Mouse (Mus musculus) heart, adult 11 months (tissue): ENCODE measurements around the gene Bcl11b.

Experiments used
- DNase-seq: peaks from one replicate; pipeline ENCODE4 v3.0.0; 2022

Bcl11b gene

DNA sequence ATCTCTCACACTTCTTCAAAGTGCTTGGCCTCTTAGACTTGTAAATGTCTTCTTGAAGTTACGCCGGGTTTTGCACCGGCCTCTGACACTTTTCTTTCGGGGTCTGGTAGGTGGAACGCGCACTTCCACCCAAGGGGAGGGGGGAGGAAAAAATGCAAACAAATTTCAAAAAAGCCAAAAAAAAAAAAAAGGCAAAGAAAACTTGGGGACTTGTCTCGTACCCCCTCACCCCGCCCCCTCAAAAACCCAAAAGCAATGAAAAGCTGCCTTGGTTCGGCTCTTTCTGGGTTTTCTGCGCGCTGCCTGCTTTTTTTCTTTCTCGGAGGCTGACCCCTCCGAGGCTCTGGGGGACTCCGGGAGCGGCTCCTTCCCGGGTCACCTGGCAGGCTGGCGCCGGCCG, at the start of gene Bcl11b:
TSS of gene Bcl11b (minus strand) at position 120 of the 400 bp plus-strand sequence.
- DNase-seq: no peak

DNA sequence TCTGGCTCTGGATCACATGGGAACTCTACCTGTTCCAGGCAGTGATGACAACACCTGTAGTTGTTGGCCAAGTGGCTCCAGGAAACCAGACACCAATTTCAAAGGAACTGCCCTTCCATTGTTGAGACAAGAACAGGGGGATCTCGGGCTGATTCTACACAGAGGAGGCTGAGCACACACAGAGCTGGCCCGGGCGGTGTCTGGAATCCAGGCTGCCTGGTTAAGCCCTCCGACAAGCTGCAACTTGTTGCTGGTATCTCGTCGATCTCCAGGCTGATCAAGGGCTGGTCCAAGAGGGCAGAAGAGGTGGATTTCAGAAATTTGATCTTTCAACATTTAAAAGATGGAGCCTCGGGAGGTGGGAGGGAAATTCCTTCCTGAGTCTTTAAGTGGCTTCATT, 47.6 kb upstream of the Bcl11b start:
- no peak for DNase-seq

DNA sequence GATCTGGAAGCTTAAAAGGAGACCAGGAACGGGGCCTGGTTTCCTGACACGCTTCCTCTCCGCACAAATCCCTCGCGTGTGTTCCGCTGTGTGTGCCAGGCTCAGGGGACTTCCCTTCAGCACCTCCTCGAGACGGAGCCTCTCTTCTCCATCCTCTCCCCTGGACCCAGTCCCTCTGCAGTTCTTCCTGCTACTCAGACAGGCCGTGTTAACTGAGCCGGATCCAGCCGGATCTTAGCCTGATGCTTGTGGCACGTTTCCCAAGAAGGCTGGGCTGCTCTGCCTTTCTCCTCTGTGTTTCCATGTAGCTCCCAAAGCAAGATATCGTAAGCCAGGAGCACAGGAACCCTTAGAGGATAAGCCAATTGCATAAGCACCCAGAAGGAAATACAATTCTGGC, 46.2 kb upstream of the Bcl11b start:
- DNase-seq: peak; percentile 95

DNA sequence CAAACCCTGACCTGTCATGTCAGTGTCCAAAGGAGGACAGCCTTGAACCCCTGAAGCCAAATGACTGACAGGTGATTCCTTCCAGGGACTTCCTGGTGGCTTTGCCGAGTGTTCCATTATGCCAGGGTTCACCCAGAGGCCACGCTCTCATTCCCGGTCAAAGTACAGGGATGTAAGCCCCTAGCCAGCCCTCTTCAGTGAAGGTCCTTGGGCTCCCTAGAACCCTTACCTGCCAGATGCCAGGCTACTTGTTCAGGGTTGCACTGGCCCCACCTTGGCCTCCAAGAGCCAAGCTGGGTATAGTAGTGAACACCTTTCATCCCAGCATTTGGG, 38.8 kb upstream of the Bcl11b start:
- DNase-seq: no peak

DNA sequence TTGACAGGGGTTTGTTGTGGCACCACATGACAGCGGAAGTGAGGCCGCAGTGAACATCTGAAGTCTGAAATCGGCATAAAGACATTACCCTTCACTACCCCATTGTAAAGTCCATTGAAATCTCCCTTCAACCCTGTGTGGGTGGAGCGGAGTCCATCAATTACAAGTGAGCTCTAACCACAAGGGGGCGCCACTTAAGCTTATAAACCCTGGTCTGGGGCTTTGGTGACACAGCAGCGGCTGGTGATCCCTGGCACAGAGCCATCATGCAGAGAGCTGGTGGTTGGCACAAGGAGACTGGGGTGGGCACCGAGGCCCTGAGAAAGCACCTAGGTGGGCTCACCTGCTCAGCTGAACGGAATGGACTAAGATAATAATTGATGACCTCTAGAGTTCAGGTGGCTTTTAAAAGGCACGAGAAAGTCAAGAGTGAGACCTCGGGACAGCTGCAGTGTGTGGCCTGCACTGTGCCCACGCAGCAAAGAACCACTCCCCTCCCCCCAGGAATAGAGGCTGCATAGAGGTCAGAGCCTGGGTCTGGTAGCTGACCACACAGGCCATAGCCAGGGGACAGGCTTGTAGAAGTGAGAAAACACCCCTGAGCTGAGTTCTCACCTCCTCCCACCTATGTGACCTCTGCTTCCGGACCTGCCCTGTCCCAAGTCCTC, 38.3 kb upstream of the Bcl11b start:
- peak; percentile 94 for DNase-seq

DNA sequence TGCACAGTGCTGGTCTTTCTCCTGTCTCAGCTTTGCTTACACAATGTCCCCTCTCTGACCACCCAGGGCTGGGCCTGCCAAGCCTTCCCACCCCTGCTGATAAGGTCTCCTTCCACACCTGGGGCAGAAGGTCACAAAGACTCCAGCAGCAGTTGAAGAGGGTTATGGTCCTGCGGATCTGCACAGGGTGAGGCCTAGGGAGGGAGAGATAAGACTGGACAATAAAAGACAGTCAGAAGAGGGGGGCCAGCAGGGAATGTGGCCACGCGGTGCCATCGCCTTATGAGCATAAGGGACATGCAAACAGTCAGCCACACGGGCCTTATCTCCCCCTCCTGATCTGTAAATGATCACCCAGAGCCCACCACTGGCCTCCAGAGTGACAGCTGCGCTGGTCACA, 34.0 kb upstream of the Bcl11b start:
- no peak for DNase-seq

DNA sequence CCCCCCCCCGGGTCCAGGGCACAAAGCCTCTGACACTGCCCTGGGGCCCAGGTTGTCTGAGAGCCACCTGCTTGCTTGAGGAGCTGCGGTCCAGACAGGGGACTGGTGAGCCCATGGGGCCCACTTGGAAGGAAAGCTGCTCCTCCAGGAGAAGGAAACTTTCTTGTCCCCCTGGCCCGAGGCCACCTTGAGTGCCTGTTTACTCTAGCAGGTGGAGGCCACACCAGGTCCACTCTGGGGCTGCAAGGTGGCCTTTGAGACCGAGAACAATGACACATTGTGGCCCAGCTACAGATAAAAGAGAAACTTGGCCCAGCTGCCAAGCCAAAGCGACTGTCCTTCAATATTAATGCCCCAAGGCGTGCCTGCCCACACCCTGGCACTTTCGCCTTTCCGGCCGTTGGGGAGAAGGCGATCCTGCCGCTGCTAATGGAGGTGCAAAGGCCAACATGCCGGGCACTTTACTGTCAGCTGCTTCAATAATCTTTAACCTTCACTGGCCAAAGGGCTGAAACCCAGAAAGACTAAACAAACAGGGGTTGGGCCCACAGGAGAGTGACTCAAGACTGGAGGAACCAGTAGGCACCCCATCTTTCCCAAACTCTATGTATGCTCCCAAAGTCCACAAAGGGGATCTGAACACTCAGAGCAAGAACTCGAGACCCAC, 32.1 kb upstream of the Bcl11b start:
- DNase-seq: no peak

DNA sequence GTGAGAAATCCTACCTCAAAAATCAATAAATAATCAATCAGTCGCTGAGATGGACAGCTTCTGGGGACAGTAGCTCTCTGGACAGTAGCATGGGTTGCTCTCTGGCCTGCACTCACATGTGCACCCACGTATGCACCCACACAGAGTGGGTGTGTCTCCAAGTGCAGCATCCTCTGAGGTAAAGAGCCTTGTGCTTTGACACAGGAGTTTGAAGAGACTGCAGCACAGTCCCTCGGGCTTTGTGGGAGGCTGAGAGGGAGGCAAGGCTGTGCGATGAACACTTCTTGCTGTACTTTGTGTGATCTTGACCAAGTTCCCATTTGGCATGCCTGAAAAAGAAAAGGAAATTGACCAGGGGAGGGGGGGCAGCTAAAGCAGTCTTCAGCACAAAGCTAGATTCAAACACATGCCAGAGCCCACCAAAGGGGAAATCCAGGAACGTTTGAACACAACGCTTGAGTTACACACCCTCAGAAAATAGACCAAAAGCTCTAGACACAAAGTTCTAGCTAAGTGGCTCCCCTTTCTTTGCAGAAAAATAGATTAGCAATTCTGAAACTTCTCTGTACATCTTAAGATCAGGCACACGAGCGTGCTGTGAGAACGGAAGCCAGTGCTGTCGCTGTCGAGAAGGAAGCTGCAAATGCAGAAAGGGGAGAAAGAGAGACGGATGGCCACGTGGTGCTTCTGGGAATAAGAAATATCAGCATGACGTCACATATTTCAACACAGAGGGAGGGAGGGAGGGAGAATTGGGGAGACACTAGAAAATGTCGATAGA, 19.6 kb upstream of the Bcl11b start:
- no peak for DNase-seq

DNA sequence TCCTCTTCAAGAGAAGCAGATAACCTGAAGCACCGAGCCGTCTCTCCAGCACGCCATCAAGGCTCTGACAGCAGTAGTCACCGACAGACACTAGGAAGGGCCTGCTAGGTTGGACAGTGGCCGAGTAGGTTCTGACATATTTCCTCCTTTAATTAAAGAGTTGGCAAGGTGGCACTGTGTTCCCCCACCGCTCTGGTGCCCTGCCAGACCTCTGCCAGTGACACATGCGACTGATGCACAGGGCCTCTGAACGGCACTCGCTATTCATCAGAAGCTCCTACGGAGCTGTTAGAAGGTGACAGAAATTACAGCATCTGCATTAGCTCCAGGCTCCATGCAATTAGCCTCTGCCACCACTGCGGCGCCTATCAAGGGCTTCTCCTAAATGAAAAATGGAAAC, 8.6 kb upstream of the Bcl11b start:
- no peak for DNase-seq

DNA sequence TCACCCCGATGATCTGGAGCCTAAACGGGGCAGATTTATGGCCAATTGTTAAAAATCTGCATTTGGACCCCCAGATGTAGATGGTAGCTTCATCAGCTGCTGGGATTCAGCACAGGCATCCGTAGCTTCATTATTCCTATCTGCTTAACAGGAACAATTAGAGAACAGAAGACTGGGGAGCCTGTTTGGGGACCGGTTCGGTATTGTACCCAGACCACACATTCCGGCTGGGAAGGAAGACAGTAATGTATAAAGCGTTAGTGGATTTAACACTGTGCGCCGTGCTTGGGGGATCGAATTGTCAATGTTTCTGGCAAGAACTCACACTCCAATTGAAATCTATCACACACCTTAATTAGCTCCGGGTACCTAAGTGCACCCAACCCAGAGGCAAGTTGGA, 6.9 kb upstream of the Bcl11b start:
- no peak for DNase-seq

DNA sequence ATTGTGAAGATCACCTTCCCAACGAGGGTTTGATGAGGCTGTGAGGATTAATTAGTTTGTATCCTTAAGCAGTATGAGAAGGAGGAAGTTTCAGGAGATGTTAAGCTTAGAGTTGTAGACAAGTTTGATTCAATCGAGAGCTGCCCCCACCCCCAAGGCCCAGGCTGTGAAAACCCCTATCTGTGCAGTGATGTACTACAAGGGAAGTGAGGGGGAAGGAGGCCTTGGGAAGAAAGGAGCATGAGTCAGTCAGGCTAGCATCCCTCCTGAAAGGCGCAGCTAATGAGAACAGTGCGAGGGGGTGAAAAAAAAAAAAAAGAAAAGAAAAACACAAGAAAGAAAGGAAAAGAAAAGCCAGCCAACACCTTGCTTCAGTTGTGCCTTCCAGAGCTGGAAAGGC, 5.8 kb upstream of the Bcl11b start:
- DNase-seq: no peak

DNA sequence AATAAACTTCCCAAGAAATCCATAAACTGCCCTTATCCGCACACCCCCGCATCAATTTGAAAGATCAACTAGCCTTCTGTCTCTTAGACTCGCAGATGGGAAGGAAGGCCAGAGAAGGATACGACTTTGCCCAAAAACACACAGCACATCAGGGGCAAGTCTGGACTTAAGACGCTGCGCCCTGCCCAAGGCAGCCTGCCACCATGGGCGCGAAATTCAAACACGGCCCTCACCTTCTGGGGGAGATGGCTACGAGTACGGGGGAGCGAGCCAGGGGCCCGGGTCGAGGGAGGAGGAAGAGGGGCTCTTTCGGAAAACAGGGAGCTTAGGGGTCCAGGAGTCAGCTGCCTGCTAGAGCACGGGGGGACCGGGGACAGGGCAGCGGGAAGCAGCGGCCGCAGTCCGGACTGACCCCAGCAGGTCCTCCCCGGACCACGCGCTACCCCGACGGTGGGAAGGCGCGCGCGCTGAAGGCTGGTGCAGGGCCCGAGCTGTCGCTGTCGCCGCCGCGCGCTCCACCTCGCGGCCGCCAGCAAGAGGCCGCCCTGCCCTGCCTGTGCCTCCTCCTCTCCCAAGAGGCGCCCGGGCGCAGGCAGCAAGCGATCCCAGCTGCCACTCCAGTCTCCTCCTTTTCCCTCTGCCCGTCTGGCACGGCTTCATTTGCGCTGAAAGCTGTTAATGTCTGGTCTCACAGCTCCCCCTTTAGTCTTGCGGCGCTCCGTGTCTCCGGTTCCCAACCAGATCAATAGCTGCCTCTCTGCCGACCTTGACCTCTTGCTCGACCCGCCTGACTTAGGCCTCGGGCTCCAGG, 2.6 kb upstream of the Bcl11b start:
- DNase-seq: peak; percentile 89

DNA sequence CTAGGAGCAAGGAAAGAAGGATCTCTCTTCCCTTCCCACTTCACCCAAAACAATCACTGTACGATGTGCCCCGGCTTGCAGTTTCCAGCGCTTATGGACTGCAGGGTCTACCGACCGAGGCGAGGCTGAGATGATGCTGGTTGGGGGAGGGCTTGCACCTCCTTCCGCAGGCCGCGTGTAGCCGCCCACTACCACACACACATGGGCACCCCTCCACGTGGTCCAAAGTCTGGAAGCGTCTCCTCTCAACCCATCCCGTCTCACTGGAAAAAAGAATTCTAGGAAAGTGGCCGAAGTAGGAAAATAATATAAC, 2.0 kb upstream of the Bcl11b start:
- DNase-seq: no peak

DNA sequence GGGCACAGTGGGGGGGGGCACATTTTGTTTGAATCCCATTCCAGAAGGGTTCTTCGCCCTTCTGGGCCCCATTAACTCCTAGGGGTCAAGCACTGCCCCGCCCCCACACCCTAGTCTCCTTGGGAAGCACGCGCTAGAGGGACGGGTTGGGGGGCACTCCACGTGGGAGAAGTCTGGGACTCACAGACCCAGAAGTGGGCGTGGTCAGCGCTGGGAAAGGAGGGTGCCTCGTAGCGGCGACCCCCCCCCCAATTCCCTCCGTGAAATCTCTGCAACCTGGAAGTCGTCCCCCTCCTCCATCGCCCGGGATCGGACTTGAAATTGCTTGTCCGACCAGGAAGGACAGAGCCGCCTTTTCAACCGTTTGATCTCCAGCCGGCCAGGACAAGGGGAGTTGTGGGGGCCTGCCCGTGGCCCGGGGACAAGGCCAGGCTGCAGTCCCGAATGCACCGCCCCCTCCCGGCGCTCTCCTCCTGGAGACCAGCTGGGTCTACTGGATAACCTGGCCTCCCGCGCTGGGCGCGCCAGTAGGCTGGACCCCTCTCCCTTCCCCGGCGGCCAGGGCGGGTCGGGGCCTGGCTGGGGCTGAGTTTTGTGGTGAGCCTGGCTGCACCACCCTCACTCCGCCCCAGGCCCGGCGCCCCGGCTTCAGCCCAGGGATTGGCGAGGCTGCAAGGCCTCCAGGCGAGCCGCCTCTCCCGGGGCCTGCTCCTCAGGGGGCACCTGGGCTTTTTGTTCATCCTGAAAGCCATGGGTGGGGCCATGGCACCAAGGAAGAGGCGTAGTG, 1.5 kb upstream of the Bcl11b start:
- no peak for DNase-seq

DNA sequence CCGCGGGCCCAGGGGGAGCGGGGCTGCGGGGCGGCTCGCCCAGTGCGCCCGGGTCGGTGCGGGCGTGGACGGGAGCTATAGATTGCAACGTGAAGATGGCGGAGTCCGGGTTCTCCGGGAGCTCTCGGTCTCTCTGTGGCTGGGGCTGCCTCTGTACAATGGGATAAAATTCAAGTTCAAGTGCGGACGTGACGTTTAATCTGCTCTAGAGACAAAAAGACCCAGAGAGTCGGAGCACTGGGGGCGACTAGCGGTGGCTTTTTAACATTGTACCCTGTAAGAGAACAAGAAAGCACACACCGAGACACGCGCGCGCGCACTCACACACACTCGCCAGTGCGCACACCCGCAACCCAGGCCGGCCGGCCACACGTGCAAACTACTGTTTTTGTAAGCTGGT, 526 bp upstream of the Bcl11b start:
- DNase-seq: no peak

DNA sequence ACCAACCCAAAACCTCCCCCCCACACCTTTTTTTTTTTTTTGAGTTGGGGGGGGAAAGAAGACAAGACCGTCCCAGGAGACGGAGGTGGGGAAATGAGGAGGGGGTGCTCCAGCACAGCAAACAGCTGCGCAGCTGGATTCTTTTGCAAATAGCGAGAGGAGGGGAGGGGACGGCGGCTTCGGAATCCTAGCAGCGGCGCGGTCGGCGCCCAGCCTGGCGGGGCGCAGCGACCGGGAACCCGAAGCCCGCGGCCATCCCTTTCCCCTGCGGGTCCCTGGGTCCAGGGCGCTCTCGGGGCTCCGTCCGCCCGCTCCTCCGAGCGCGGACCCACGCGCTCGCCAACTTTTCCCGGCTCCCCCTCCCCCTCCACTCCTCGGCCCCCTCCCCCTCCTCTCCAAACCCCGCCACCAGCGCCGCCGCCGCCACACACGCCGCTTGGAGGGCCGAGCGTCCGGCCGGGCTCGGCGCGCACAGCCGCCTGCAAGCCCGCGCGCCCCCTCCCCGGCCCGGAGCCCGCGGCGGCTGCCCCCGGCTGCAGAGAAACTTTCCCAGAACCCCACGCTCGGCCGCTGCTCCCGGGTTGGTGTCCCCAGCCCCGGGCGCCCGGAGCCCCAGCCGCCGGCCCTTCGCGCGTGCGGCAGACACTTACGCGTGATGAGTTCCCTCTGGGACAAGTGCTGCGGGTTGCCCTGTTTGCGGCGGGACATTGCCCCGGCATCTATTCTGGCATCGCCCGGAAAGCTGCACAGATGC, 789 bp downstream of the Bcl11b start:
- no peak for DNase-seq

DNA sequence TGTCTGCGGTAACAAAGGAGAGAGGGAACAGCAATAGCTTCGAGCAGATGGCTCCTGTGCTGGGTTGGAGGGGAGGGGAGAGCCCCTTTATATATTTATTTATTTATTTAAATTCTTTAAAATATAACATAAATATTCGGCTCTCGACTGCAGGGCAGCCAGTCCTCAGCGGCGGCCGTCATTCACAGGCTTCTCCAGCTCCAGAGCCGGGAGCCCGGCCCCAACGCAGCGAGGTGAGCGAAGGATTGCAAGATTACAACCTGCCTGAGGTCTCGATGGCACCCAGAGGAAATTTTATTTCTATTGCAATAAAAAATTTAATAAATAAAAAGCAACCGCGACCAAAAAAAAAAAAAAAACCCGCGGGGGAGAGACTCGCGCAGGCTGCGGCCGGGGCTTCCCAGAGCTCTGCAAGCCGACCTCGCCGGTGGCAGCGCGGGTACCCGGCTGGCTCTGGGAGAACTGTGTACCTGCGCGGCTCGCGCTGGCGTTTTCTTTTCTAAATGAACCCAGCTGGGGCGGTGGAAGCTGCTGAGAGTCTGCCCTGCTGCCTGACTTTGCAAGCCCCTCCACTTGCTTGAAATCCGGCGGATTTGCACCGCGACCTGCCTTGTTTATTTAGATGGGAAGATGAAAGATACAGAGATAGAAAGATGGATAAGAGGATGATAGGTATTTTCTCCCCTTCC, 1.6 kb downstream of the Bcl11b start:
- no peak for DNase-seq

DNA sequence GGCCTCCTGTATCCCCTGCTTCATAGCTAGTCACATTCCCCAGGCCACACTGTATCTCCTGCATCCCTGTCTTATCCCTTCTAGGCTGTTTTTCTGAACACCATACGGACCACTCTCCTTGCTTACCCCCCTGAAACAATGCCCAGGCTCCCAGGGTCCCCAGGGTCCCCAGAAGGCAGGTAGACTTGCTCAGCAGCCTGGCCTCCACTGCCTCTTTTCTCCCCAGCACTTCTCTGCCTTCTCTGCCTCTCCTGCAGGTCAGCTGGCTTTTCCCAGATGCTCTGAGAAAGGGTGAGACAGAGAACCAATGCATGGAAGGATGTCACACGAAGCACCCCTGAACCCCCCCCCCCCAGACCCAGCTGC, 2.7 kb downstream of the Bcl11b start:
- DNase-seq: no peak

DNA sequence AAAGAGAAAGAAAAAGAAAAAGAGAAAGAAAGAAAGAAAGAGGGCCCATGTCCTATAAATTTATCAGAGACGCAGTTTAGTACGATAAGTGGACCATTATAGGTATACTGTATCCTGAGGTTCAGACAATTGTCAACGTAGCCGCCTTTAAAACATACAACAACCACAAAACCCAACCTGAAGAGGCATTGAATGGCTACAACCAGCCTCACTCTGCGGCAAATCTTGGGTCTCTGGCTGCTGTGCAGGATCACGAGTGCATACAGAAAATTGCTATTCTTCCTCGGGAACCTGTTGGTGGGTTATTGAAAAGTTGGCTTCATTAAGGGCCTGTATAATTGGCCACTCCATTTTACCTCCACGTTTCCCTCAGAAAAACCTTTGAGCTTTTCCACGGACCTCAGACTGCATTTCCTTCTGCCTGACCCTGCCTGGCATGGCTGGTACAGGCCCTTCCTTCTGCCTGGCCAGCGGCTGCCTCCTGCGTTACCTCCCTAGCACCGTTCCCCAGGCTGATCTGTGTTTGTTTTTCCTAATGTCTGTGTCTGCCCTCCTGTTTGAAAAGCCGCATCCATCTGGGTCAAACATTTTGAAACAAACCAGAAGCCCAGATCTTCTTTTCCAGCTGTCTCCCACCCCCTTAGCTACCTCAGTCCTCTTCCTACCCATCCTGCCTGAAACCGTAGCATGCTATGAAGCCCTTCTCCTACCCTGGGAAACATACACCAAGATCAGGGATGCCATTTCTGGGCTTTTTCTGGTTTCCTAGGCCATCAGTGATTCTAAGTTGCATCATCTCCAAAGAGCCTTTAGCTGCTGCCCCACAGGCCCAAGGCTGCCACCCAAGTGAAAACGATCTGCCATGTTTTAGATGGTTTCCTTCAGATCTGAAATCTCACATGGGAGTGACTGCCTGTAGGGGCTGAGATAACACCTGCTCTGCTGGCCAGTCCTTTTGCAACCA, 3.4 kb downstream of the Bcl11b start:
- DNase-seq: no peak

DNA sequence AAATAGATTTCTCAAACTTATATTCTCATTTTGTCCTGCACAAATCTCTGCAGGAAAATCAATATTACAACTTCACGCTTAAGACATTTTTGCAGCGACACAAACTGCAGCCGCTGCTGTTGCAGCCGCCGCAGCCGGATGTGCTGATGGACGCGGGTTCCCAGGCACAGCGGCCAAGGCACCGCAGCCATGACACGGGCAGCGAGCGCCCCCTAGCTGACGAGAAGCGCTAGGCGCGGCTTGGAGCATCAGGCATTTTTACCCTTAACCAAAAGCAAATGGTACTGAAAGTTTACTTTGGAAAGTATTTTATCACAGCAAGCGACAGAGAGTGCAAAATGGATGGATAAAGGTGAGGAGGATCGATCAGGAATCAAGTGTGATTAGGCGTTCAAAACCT, 4.7 kb downstream of the Bcl11b start:
- DNase-seq: no peak
